25 mouse cellular contexts compared by ENCODE assay signal in genomic region chr6:29812651-29813050, GRCm38 (mm10). TPM values are rescaled to one million over a fixed set of nuclear protein-coding genes. Genes with fewer than 3 reads are reported as not detected.
A peak's percentile ranks its signal among the peaks of the same experiment; 100 is the strongest.
DNase-seq lines count a peak whose midpoint lies in the region; ATAC-seq and TF ChIP-seq lines count a peak whose summit lies in the region.
"Had no signal": no experiment of that assay in that cellular context is flagged by ENCODE, and none has a peak within 500 bp of the region (broad histone marks: within the 10 kb centered on the region; RNA-seq: fewer than 3 reads in every experiment).

No protein-coding gene starts in this region.

- DNase-seq in cerebellum, postnatal 14 days, result peak; percentile 26 to 54
- peak; percentile 43 to 81 for DNase-seq in layer of hippocampus, adult 18-20 months (ENCODE audit: low spot score in 2 of 2)
- DNase-seq in layer of hippocampus, postnatal 10 days (ENCODE audit: low spot score in 2 of 2), result no peak
- peak; percentile 66 for DNase-seq in brain, embryonic 14.5 days (ENCODE audit: low read depth)
- peak; percentile 21 for DNase-seq in telencephalon, adult 2 months (ENCODE audit: low read depth, low spot score)
- DNase-seq: adrenal gland, adult 8-10 months; gastrocnemius, postnatal 10 days; heart, postnatal 4 days; kidney, postnatal 25 days; lung, embryonic 14.5 days; midbrain, embryonic 14.5 days; retina, postnatal 1 day; thymus, postnatal 14 days had no signal

- H3K9ac ChIP-seq in intestine, postnatal 0 days (ENCODE audit: low read depth, low read length), result no peak overlapping the region
- H3K9ac ChIP-seq: hindbrain, embryonic 15.5 days; intestine, embryonic 15.5 days; limb, embryonic 15.5 days; liver, embryonic 14.5 days; lung, embryonic 14.5 days; neural tube, embryonic 13.5 days had no signal

- H3K4me1 ChIP-seq in intestine, postnatal 0 days (replicated peaks; ENCODE audit: control insufficient read depth, insufficient read depth, low read length), result no peaks in the 10 kb centered on the region
- H3K4me1 ChIP-seq: heart, embryonic 10.5 days; intestine, embryonic 15.5 days; megakaryocyte, embryonic 14.5 days had no signal

- no peak for TF ChIP-seq POLR2A in brain, embryonic 14.5 days (IDR thresholded peaks at IDR 0.05; ENCODE audit: borderline replicate concordance, extremely low read depth, insufficient read depth, insufficient read length, poor library complexity, severe bottlenecking)

- no peaks in the 10 kb centered on the region for H3K36me3 ChIP-seq in intestine, postnatal 0 days (ENCODE audit: control insufficient read depth, insufficient read depth)
- H3K36me3 ChIP-seq: forebrain, embryonic 10.5 days; heart, embryonic 10.5 days; hindbrain, embryonic 15.5 days; intestine, embryonic 15.5 days; limb, embryonic 15.5 days; neural tube, embryonic 13.5 days had no signal

- TF ChIP-seq CTCF in brain, embryonic 14.5 days (IDR thresholded peaks at IDR 0.05; ENCODE audit: borderline replicate concordance, extremely low read depth, insufficient read depth, insufficient read length), result no peak
- no peak for TF ChIP-seq CTCF in intestine, postnatal 0 days (IDR thresholded peaks at IDR 0.05; ENCODE audit: low read depth)

- H3K4me3 ChIP-seq in intestine, postnatal 0 days (ENCODE audit: low read depth, low read length), result no peak overlapping the region
- H3K4me3 ChIP-seq: forebrain, embryonic 10.5 days; heart, embryonic 10.5 days; hindbrain, embryonic 15.5 days; intestine, embryonic 15.5 days; limb, embryonic 15.5 days; megakaryocyte, embryonic 14.5 days; myocyte; neural tube, embryonic 13.5 days had no signal

- WGBS in intestine, postnatal 0 days, result 67% methylated on average over 1 of the region's 1 CpGs

- no peaks in the 10 kb centered on the region for H3K9me3 ChIP-seq in intestine, postnatal 0 days (ENCODE audit: control insufficient read depth)
- H3K9me3 ChIP-seq: forebrain, embryonic 10.5 days; heart, embryonic 10.5 days; hindbrain, embryonic 15.5 days; intestine, embryonic 15.5 days; limb, embryonic 15.5 days; megakaryocyte, embryonic 14.5 days; neural tube, embryonic 13.5 days had no signal

- no peak overlapping the region for H3K4me2 ChIP-seq in intestine, postnatal 0 days (replicated peaks; ENCODE audit: low read depth)
- H3K4me2 ChIP-seq: hindbrain, embryonic 15.5 days; intestine, embryonic 15.5 days; limb, embryonic 15.5 days; lung, embryonic 14.5 days; neural tube, embryonic 13.5 days had no signal

- no peak overlapping the region for H3K27ac ChIP-seq in intestine, postnatal 0 days (ENCODE audit: low read depth, low read length)
- H3K27ac ChIP-seq: heart, embryonic 10.5 days; hindbrain, embryonic 15.5 days; intestine, embryonic 15.5 days; limb, embryonic 15.5 days; liver, embryonic 14.5 days; neural tube, embryonic 13.5 days had no signal

- ATAC-seq in cerebellum, adult (ENCODE audit: insufficient number of reproducible peaks, low FRiP score, low TSS enrichment), result no peak
- ATAC-seq in intestine, postnatal 0 days, result no peak
- ATAC-seq: intestine, embryonic 15.5 days; Patski had no signal

- no peaks in the 10 kb centered on the region for H3K27me3 ChIP-seq in intestine, postnatal 0 days (replicated peaks; ENCODE audit: control insufficient read depth, insufficient read depth, low read length)
- H3K27me3 ChIP-seq: hindbrain, embryonic 15.5 days; intestine, embryonic 15.5 days; limb, embryonic 15.5 days; megakaryocyte, embryonic 14.5 days; neural tube, embryonic 13.5 days; Patski had no signal

RNA-seq across cellular contexts. Expression of gene Ahcyl2, which starts 44.8 kb away (rescaled TPM):
- 100 to 1,000 TPM; 231 to 237 TPM for total RNA-seq in layer of hippocampus, adult 18-20 months (2021)
- 100 to 1,000 TPM in 1 of 2 experiments, 10 to 100 TPM in 1; 94.4 to 121 TPM for total RNA-seq in layer of hippocampus, postnatal 10 days (2021)
- polyA plus RNA-seq in brain, embryonic 14.5 days (2012; rRNA removed), result 23.1 and 32.6 TPM in 2 replicates
- 74.7 and 83.6 TPM in 2 replicates for polyA plus RNA-seq in intestine, postnatal 0 days (2015; fragmentation: Nextera tagmentation; extraction: Ambion mirVana)

Comparison
In these comparisons a context has a peak if more than half of its experiments do, and no peak if none do; other contexts are left out.
1. DNase-seq: peak in cerebellum, postnatal 14 days (2 of 2), layer of hippocampus, adult 18-20 months (2 of 2), brain, embryonic 14.5 days (single experiment) and telencephalon, adult 2 months (single experiment); none in layer of hippocampus, postnatal 10 days (0 of 2).